Mouse (Mus musculus): ENCODE data around the gene Rtkn. TPM values are rescaled to one million over a fixed set of nuclear protein-coding genes. Genes with fewer than 3 reads are reported as not detected.
A peak's percentile ranks its signal among the peaks of the same experiment; 100 is the strongest.

The Rtkn gene
- polyA plus RNA-seq, 1 experiment from 2014 or later, result 19.3 TPM

DNA sequence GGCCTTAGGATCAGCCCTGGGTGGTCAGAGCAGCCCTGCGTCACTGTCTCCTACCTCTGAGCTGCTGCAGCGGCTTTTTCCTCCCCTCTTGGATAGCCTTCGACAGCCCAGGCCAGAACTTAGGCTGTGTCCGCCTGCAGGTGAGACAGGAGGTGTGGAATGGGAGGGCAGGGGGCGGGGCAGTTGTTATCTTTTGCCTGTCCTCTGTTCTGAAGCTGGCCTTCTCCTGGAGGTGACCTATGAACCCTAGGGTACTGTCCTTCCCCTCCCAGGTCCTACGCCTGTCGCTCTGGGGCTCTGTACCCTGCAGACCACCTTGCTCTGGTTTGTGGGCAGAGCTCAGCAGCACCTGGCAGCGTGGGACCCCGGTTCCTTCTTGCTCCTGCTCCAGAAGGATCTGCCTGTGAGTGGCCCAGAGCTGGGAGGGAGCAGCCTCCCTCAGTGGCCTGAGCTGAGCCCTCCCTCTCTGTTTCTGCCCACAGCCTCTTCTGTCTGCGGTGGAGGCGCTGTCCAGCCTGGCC lies 32.1 kb upstream of the Rtkn start:
- Histone ChIP-seq H3K9me3 (replicated peaks) (no peaks in the 10 kb centered on the region), H3K36me3 (peaks cover 11% of the 10 kb centered on the region; the same call in 1 of the 2 replicates), H3K9ac (no peak overlapping the region; the same call in 1 of the 2 replicates), H3K4me2 (peak overlapping the region; percentile 96; the same call in 1 of the 2 replicates), H3K27ac (no peak overlapping the region), H3K27me3 (peaks cover 11% of the 10 kb centered on the region; the same call in 1 of the 2 replicates), H3K4me1 (replicated peaks) (peaks cover 22% of the 10 kb centered on the region), H3K4me3 (peak overlapping the region; percentile 84; the same call in 1 of the 2 replicates)
- no peak for ATAC-seq (replicated peaks; ENCODE audit: insufficient number of reproducible peaks, insufficient read depth, low FRiP score, low read depth)
- WGBS, result 54% methylated on average over 11 of the region's 11 CpGs

DNA sequence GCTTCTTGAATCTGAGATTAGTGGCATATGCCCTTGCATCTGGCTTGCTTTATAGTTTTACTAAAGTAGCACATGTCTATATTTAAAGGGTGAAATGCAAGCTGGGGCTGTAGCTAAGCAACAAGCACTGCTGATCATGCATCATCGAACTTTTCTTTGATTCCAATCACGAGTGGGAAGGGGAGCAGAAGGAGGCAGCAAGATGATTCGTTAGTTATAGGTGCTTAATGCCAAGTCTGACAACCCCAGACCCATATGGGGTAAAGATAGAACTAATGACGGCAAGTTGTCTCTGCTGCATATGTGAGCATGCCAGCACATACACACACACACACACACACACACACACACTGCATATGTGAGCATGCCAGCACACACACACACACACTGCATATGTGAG lies 31.1 kb upstream of the Rtkn start:
- Histone ChIP-seq H3K4me1 (replicated peaks) (peaks cover 27% of the 10 kb centered on the region), H3K9me3 (replicated peaks) (no peaks in the 10 kb centered on the region), H3K9ac (no peak overlapping the region), H3K27ac (no peak overlapping the region), H3K27me3 (peaks cover 7% of the 10 kb centered on the region; the same call in 1 of the 2 replicates), H3K36me3 (peaks cover 11% of the 10 kb centered on the region; the same call in 1 of the 2 replicates), H3K4me3 (no peak overlapping the region), H3K4me2 (no peak overlapping the region)
- ATAC-seq (replicated peaks; ENCODE audit: insufficient number of reproducible peaks, insufficient read depth, low FRiP score, low read depth), result no peak
- 81% methylated on average over 4 of the region's 4 CpGs for WGBS

GRCm38 (mm10) chr6:83107566-83108400 lies 27.5 kb upstream of the Rtkn start:
- Histone ChIP-seq H3K4me3 (peak overlapping the region; percentile 83), H3K4me1 (replicated peaks) (peaks cover 39% of the 10 kb centered on the region), H3K4me2 (peak overlapping the region; percentile 84), H3K27me3 (no peaks in the 10 kb centered on the region), H3K27ac (no peak overlapping the region), H3K9me3 (replicated peaks) (no peaks in the 10 kb centered on the region), H3K9ac (peak overlapping the region; percentile 84), H3K36me3 (peaks cover 14% of the 10 kb centered on the region; the same call in 1 of the 2 replicates)
- 38% methylated on average over 13 of the region's 13 CpGs for WGBS
- ATAC-seq (replicated peaks; ENCODE audit: insufficient number of reproducible peaks, insufficient read depth, low FRiP score, low read depth), result peak; percentile 51; the same call in 1 of the 2 replicates

DNA sequence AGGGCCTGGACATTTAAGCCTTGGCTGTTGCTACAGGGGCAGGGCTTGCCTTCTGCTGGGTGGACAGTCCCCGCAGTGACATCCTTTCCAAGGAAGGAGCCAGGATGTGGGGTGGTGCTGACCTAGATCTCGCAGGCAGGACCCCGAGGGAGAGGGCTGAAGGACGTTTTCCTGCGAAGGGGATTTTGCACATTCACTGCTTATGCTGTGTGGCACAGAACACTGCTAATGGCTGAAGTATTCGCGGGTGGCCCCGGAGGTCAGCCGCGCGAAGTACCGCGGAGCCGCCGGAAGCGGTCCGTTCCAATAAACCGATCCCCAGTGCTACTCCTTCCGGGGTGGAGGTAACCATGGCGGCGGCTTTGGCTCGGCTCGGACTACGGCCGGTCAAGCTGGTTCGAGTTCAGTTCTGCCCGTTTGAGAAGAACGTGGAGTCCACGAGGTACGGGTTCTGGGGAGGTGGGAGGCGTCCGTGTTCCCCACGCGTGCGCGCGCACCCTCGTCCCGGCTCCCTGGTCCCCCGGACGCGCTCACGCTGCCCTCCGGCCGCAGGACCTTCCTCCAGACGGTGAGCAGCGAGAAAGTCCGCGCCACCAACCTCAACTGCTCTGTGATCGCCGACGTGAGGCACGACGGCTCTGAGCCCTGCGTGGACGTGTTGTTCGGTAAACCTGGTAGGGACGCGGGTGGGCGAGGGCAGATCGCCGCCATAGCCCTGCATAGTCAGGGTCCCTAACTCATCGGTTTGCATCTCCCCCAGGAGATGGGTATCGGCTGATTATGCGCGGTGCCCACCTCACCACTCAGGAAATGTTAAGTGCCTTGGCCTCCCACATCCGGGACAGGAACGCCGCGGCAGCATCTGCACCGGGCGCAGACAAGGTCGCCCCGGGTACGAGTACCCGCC lies 26.2 kb upstream of the Rtkn start, which contains the start of gene Mrpl53:
TSS of gene Mrpl53 (plus strand) at position 279 of the 907 bp plus-strand sequence.
- Histone ChIP-seq H3K9ac (peak within 1 kb of the TSS; percentile 84), H3K4me1 (replicated peaks) (peaks cover 31% of the 10 kb centered on the region), H3K36me3 (peaks cover 14% of the 10 kb centered on the region; the same call in 1 of the 2 replicates), H3K27ac (peak within 1 kb of the TSS; percentile 86), H3K4me3 (peak within 1 kb of the TSS; percentile 83), H3K9me3 (replicated peaks) (no peaks in the 10 kb centered on the region), H3K27me3 (no peaks in the 10 kb centered on the region), H3K4me2 (peak within 1 kb of the TSS; percentile 84)
- WGBS, result under 1% methylated on average over 76 of the region's 76 CpGs
- peak; percentile 73; the same call in 1 of the 2 replicates for ATAC-seq (replicated peaks; ENCODE audit: insufficient number of reproducible peaks, insufficient read depth, low FRiP score, low read depth)

DNA sequence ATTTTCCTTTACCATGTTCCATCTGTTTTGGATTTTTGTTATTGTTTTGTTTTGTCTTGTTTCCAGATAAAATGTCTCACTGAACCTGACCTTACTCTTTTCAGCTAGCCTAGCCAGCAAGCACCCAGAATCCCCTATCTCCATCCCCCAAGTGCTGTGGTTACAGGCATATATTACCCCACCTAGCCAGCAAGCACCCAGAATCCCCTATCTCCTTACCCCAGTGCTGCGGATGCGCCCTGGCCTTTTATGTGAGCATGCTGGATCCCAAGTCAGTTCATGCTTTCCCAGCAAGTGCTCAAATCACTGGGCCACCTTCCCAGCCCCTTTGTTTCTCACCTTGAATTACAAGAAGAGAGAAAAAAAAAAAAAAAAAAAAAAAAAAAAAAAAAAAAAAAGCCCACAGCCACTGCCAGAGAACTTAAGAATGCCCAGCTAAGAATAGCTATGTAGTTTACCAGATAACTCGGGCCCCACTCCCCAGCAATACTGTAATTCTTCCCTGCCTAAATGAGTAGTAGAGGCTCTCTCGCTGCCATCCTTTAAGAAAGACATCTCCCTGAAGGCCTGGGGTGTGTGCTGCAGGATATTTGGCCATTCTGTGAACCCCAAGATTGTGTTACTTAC lies 23.6 kb upstream of the Rtkn start:
- no peak overlapping the region for H3K4me3 ChIP-seq
- H3K4me2 ChIP-seq, result no peak overlapping the region
- H3K4me1 ChIP-seq (replicated peaks), result peaks cover 49% of the 10 kb centered on the region
- WGBS, result 71% methylated on average over 4 of the region's 4 CpGs
- H3K27me3 ChIP-seq, result no peaks in the 10 kb centered on the region
- H3K36me3 ChIP-seq, result peaks cover 10% of the 10 kb centered on the region; the same call in 1 of the 2 replicates
- no peaks in the 10 kb centered on the region for H3K9me3 ChIP-seq (replicated peaks)
- no peak for ATAC-seq (replicated peaks; ENCODE audit: insufficient number of reproducible peaks, insufficient read depth, low FRiP score, low read depth)
- H3K27ac ChIP-seq, result peak overlapping the region; percentile 51
- no peak overlapping the region for H3K9ac ChIP-seq

GRCm38 (mm10) chr6:83115011-83115671 lies 20.1 kb upstream of the Rtkn start, which contains the start of gene Mogs:
Gene Mogs, plus strand, starts transcription at chr6:83115496.
- H3K36me3 ChIP-seq, result peaks cover 15% of the 10 kb centered on the region; the same call in 1 of the 2 replicates
- H3K27ac ChIP-seq, result peak within 1 kb of the TSS; percentile 78
- H3K4me2 ChIP-seq, result peak within 1 kb of the TSS; percentile 94
- no peaks in the 10 kb centered on the region for H3K9me3 ChIP-seq (replicated peaks)
- ATAC-seq (replicated peaks; ENCODE audit: insufficient number of reproducible peaks, insufficient read depth, low FRiP score, low read depth), result peak; percentile 91
- peak within 1 kb of the TSS; percentile 84 for H3K4me3 ChIP-seq
- H3K4me1 ChIP-seq (replicated peaks), result peaks cover 43% of the 10 kb centered on the region
- under 1% methylated on average over 46 of the region's 58 CpGs for WGBS
- H3K9ac ChIP-seq, result peak within 1 kb of the TSS; percentile 83
- H3K27me3 ChIP-seq, result no peaks in the 10 kb centered on the region

- Histone ChIP-seq H3K27me3 (no peaks in the 10 kb centered on the region), H3K4me2 (peak overlapping the region; percentile 94), H3K4me3 (peak overlapping the region; percentile 84), H3K9ac (peak overlapping the region; percentile 83), H3K4me1 (replicated peaks) (peaks cover 46% of the 10 kb centered on the region), H3K9me3 (replicated peaks) (no peaks in the 10 kb centered on the region), H3K36me3 (peaks cover 15% of the 10 kb centered on the region; the same call in 1 of the 2 replicates), H3K27ac (peak overlapping the region; percentile 78)
- WGBS, result under 1% methylated on average over 40 of the region's 48 CpGs
- no peak for ATAC-seq (replicated peaks; ENCODE audit: insufficient number of reproducible peaks, insufficient read depth, low FRiP score, low read depth)
Measured at GRCm38 (mm10) chr6:83115682-83116372, 19.4 kb upstream of the Rtkn start.

DNA sequence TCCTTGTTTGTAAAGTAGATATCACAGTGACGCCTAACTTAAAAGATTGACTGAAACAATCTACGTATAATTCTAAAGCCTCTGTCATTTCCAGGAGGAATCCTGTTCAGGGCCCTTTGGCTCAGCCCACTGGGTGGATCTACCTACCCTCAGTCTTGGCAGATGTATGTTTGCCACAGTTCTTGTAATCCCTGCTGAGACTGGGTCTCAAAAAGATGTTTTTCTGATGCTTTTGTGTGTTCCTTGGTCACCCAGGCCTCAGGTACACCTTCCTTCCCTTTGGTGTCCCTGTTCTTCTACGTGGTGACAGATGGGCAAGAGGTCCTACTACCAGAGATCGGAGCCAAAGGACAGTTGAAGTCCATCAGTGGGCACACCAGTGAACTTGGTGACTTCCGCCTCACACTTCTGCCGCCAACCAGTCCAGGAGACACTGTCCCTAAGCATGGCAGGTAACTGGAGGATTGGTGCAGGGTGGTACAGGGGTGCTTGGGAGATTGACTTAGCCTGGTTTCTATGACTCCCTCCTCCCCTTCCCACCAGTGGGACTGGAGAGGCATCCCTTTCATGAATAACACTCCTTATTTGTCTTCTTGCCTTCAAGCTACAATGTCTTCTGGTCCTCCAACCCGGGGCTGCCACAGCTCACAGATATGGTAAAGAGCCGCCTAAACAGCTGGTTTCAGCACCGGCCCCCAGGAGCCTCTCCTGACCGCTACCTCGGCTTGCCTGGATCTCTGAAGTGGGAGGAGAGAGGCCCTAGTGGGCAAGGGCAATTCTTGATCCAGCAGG lies 18.7 kb upstream of the Rtkn start:
- WGBS, result 68% methylated on average over 11 of the region's 11 CpGs
- peaks cover 44% of the 10 kb centered on the region for H3K4me1 ChIP-seq (replicated peaks)

GRCm38 (mm10) chr6:83117165-83117438 lies 18.2 kb upstream of the Rtkn start:
- H3K4me2 ChIP-seq, result no peak overlapping the region
- no peak overlapping the region for H3K9ac ChIP-seq
- no peak for ATAC-seq (replicated peaks; ENCODE audit: insufficient number of reproducible peaks, insufficient read depth, low FRiP score, low read depth)
- H3K9me3 ChIP-seq (replicated peaks), result no peaks in the 10 kb centered on the region
- H3K4me3 ChIP-seq, result no peak overlapping the region
- no peaks in the 10 kb centered on the region for H3K27me3 ChIP-seq
- peaks cover 40% of the 10 kb centered on the region for H3K4me1 ChIP-seq (replicated peaks)
- 80% methylated on average over 4 of the region's 4 CpGs for WGBS
- no peak overlapping the region for H3K27ac ChIP-seq
- H3K36me3 ChIP-seq, result peaks cover 12% of the 10 kb centered on the region; the same call in 1 of the 2 replicates

More for the DNA sequence above, 18.7 kb upstream of the Rtkn start:
- ATAC-seq (replicated peaks; ENCODE audit: insufficient number of reproducible peaks, insufficient read depth, low FRiP score, low read depth), result no peak
- Histone ChIP-seq H3K9me3 (replicated peaks) (no peaks in the 10 kb centered on the region), H3K4me2 (peak overlapping the region; percentile 94), H3K36me3 (peaks cover 12% of the 10 kb centered on the region; the same call in 1 of the 2 replicates), H3K27me3 (no peaks in the 10 kb centered on the region), H3K4me3 (peak overlapping the region; percentile 84), H3K9ac (peak overlapping the region; percentile 83), H3K27ac (no peak overlapping the region)
